Mouse (Mus musculus): Measurements from ENCODE around the gene Dusp13. TPM values are rescaled to one million over a fixed set of nuclear protein-coding genes. Genes with fewer than 3 reads are reported as not detected.

The Dusp13 gene
- under 1 TPM in 1 of 2 experiments, not detected in 1; 0.77 TPM for total RNA-seq (2021)
- long read RNA-seq, experiment 1, result 0 reads
- long read RNA-seq, experiment 2, partial matches to known transcripts, result 0 of 2 reads
- long read RNA-seq, experiment 2, other reads (novel, unspliced or antisense), result 2 of 2 reads

DNA sequence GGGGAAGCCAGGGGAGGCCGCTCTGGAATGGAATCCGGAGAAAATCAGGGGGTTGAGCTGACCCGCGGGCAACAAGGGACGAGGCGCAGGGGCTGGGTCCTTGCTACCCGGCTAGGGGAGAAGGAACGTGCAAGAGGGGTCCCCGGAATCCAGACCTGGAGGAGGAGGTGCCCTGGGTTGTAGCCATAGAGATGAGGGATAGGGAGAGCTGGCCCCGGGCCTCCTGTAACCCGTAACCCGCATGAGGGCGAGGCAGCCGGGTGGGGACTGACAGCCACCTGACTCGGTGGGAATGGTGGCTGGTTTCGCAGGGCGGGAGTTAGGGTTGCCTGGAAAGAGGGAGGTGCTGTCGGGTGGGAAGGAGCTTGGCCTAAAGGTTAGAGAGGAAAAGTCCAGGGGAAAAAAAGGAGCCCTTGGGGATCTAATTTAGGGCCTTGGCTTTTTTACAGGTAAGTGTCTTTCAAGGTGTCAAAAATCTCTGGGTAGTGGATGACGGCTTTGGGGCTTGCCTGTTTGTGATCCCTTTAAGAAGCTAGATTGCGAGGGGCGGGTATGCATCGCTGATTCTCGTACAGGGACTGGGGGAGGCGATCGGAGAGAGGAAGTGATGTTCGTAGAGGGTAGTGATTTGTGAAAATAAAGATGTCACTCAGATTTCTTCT, at the start of gene Dusp13:
Gene Dusp13 (minus strand): TSS at position 301 of the 662 bp plus-strand sequence.
- DNase-seq (ENCODE audit: low spot score in 2 of 2), result peak; percentile 61 to 66

DNA sequence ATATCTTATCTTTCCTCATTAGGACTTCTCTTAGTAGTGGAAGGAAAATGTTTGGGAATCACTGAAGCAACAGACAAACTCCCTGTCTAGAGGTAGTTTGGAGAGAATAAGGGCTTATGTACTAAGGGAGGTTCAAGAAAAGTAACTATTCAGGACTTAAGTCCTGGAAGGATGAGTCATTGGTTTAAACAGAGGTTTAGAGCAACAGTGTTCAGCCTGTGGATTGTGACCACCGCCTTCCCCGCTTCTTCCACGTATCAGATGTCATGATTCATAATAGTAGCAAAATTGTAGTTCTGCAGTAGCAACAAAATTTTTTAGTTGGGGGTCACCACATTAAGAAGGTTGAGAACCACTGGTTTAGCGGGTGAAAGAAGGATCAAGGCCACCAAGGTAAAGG, 49.7 kb upstream of the Dusp13 start:
- no peak for DNase-seq (ENCODE audit: low spot score in 2 of 2)

DNA sequence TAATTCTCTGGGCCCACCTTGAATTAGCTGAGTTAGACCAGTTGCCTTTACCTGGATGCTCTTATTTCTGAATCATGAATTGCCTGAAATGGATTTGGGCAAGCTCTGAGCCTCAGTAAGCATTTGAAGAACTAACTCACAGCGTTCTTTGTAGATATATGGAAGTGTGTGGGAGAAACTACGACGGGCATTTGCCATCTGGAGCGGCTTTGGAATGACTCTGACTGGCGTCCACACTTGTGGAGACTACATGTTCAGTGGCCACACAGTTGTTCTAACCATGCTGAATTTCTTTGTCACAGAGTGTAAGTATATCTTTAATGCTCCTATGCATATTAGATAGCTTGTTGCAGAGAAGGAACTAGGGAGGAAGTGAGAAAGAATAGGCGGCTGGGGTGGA, 41.3 kb upstream of the Dusp13 start:
- DNase-seq (ENCODE audit: low spot score in 2 of 2), result no peak

DNA sequence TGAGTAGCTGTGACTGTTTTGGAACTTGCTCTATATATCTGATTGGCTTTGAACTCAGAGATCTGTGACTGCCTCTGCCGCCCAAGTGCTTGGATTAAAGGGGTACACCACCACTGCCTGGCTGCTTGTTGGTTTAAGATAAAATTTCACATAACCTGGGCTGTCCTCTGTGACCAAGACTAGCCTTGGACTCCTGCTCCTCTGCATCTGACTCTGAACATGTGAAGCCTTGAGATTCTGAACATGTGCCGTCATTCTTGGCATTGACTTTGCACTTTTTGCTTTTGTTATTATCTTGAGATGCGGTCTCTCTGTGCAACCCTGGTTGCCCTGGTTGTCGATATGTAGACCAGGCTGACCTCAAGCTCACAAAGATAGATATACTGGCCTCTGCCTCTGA, 40.7 kb upstream of the Dusp13 start:
- no peak for DNase-seq (ENCODE audit: low spot score in 2 of 2)

DNA sequence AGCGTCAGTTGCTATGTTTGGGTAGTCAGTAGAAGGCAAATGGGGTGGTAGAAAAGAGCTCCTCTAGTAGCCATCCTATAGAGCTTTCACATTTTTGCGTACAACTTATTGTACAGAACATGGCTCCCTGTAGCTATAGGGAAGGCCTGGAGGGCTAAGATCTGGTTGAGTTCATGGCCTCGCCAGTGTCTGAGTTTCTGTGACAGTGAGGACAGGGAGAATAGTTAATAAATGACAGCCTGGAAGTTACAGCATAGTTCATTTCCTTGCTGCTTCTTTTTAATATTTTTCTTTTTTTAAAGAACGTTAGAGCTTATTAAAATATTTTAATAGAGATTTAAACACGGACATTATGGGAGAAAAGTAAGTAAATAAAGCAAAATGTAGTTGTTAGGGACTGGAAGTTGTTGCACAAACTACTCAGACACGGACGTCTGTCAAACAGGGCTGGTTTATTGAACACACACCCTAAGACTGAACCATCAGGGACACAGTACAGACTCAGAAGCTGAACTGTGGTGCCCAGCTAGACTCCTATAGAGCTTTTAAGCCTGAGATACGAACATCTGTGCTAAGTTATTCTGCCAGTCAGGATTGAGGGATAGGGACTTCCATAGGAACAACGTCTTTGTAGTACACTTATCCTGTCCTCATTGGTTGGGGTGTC, 39.7 kb upstream of the Dusp13 start:
- no peak for DNase-seq (ENCODE audit: low spot score in 2 of 2)

DNA sequence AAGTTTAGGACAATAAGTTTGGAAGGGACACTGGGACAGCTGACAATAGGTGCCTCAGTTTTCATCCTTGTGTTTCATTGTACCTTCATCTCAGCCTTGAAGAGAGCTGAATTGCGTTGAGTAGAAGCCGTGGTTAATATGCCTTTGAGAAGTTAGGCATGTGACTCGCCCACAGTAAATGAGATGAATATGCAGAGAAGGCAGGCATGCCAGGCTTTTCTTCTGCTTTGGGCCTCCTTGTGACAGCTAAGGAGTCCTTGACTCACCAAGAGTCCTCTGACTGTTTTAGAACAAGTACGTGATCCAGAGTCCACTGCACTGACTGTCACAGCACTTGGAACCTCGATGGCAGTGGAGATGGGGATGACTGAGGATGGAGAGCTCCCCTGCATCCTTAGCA, 37.1 kb upstream of the Dusp13 start:
- no peak for DNase-seq (ENCODE audit: low spot score in 2 of 2)

DNA sequence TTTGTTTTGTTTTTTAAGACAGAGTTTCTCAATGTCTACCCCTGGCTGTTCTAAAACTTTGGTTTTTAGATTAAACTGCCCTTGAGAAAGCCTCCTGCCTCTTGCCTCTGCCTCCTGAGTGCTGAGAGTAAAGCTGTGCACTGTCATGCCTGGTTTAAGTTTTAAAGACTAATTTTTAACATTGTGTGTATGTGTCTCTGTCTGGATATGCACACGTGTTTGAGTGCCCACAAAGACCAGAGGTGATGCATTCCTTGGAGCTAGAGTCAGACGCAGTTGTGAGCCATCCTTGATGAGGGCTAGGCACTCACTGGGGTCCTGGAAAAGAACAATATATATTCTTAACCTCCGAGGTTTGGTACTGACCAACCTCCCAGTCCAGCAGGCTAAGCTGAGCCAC, 36.4 kb upstream of the Dusp13 start:
- DNase-seq (ENCODE audit: low spot score in 2 of 2), result no peak

DNA sequence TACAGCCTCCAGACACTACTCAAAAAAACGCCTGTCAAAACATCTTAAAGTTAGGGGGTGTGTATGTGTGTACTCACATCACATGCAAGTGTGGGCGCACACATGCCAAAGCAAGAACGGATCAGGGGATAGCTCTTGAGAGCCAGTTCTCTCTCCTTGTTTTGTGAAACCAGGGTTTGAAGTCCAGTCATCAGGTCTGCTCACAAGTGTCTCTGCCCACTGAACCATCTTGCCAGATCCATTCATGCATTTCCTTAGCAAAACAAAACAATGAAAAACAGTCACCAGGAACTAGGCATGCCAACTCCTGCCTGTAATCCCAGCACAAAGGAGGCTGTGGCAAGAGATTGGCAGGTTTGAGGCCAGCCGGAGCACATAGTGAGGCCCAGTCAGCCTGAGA, 35.5 kb upstream of the Dusp13 start:
- DNase-seq (ENCODE audit: low spot score in 2 of 2), result no peak

DNA sequence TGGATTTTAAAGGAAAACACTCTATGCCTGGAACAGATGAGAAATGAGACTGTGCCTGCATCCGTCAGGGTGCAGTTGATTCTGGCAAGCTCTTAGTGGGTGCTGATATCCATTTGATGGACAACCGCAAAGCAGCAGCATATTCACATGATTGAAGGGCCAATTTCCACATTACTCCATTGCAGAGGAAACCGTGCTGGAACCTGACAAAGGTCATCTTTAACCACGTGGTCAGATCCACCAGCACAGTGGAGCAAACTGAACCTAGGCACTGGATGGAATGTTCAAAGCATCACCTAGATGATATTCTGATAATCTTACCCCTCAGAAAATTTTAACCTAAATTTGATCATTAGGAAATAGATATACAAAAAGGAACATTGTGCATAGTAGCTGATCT, 25.2 kb upstream of the Dusp13 start:
- no peak for DNase-seq (ENCODE audit: low spot score in 2 of 2)

DNA sequence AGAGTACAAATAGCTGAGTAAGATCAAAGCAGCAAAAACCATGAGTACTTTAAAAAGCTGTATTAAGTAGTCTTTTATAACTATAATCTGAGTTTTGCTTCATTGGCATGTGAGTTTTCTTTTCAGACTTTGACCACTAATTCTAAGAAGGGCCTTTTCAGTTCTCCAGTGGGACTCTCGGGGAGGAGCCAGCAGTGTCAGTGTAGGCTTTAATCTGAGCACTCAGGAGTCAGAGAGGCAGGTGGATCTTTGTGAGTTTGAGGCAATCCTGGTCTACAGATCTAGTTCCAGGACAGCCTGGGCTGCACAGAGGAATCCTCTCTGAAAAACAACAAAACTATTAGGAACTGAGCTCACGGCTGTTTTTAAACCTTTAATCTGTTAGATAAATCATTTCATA, 23.0 kb upstream of the Dusp13 start:
- no peak for DNase-seq (ENCODE audit: low spot score in 2 of 2)

DNA sequence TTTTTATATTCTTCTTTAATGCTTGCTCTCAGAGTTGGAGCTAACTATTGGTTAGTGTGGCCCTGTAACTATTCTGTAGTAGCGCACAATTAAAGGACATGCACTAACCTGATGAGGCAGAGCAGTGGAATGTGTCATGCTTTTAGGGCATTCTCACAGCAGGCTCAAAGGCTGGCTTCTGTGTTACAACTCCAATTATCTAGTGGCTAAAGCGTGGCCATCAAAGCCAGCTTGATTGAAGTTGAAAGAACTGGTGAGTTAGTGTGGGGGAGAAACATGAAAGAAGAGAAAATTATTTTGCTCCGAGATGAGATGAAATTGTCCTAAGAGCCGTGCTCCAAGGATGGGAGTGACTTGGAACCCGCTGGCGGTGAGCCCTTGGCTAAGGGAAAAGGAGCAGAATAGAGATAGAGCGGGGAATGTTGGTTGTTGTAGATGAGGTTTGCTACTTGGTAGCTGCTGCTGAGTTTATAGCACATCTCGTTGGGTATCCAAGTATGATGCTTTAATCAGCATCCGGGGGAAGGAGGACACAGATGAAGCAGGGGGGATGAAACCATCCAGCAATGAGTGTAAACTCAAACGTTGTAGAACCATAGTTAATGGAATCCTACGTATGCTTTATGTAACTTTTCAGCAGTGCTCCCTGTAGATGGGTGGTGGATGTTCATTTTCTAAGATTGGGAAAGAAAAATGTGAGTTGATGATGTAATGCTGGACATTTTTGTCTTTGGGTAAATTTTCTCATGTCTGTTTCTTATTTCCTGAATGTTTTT, 21.7 kb upstream of the Dusp13 start:
- DNase-seq (ENCODE audit: low spot score in 2 of 2), result no peak

DNA sequence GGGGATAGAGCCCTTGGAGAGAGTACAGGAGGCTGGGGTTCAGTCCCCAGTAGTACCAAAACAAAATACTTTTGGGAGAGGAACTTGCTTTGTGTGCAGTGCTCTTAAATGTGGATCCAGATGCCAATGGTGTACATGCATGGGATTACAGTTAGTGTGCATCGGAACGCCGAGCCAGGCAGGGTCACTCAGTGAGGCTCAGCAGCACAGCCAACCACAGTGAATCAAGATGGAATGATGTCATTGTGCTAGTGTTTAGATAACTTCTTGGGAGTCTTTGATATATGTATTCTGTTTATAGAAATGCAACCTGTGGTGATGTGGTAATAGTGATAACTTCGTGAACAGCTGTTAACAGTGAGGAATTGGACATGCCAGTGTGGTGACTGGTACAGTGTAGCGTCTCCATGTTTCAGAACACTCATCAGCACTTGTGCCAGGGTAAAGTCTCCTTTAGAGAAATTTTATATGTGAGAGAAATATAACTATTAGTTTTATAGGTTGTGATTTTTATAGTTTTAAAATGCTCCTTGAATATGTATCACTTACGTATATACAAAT, 15.5 kb upstream of the Dusp13 start:
- DNase-seq (ENCODE audit: low spot score in 2 of 2), result no peak

DNA sequence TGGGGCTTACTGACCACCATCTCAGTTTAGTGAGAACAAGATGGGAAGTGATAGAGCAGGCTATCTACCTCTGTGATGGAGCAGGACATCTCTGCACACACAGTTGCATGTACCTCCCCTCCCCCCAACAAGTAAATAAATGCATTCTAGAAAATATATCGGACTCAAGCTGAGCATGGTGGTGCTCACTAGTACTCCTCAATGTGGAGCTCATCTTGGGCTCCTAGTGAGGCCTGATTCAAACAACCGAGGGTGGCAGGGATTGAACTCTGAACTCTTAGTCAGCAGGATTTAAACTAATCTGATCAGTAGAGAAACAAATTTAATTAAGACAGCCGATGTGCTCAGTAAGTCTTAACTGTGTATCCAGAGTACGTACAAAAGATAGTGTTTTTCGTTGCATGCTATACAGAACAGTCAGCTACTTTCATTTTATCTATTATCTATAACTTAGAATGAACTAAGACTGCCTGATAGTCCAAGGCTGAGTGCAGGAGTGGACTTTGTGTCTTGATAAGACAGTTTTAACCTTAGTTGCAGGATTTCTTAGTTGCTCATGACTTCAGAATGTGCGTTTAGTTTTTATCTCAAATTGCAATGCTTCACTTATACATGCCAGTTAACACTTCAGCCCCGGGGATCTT, 14.9 kb upstream of the Dusp13 start:
- no peak for DNase-seq (ENCODE audit: low spot score in 2 of 2)

DNA sequence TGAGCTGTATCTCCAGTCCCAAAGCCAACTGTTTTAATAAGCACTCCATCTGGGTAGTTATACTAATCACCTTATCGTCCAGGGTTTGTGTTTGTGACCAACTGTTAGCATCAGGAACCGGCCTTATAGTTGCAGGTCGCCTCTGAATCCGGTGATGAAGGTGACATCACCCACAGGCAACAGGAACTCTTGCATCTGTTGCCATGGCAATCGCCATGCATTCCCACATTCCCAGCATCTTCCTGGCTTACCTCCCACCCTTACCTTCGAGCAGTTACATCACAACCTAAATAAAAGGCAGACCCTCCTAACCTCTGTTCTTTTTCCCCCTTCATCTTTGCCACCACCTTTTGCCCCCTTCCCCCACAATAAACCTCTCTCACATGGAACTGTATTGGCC, 13.7 kb upstream of the Dusp13 start:
- DNase-seq (ENCODE audit: low spot score in 2 of 2), result no peak

DNA sequence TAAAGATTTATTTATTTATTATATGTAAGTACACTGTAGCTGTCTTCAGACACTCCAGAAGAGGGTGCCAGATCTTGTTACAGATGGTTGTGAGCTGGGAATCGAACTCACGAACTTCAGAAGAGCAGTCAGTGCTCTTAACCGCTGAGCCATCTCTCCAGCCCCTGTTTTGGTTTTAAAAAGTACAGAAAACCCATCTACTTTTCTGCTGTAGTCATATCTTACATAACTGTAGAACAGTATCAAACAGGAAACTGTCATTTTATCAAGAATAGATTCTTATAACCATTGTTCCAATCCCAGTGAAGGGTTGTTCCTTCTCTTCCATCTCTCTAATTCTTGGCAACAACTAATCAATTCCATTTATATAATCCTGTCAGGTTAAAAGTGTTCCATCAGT, 12.8 kb upstream of the Dusp13 start:
- no peak for DNase-seq (ENCODE audit: low spot score in 2 of 2)

DNA sequence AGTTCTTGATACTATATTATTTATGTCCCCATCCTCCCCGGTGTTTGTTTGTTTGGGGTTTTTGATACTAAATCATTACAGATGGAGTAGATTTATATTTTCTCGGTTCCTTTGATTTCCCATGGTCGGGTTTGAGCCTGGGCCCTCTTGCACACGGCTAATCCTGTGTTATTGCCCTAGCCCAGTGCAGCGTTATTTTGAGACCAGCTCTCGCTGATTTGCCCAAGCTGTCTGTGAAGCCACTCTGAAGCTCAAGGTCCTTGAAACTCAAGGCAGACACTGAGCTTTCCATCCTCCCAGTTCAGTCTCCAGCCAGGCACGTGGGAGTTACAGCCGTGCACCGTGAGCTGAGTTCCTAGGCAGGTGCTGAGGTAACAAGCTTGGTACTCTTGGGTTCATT, 10.6 kb upstream of the Dusp13 start:
- DNase-seq (ENCODE audit: low spot score in 2 of 2), result no peak

DNA sequence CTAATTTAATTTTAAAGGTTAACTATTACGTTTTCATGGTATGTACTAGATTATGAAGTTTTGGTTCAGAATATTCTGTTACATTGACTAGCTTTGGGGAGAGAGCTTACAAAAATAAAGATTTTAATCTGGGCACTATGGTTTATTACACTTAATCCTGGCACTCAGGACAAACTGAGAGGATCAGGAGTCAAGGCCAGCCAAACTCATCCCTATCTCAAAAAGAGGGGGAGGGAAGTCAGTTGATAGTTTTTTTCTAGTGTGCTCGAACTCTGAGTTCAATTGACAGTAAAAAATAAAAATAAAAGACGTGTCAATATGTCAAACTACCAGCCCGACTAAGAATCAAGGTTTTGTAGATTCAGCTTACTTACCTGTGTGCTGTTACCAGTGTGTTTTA, 2.4 kb upstream of the Dusp13 start:
- no peak for DNase-seq (ENCODE audit: low spot score in 2 of 2)

DNA sequence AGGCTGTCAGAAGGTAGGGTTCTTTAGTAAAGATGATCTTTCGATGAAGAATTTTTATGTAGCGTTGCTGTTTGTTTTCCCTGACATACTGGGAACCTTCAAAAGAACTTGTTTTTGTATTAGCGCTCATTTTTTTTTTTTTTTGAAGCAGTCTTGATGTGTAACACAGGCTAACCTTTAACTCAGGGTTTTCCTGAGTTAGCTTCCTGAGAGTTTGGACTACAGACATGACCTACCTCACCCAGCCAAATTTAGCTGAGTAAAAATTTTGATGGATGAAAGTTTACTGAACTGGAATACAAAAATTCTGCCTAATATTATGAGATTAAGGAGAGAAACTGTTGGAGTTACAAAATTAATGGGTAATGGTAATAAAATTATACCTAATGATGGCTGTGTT, 1.4 kb upstream of the Dusp13 start:
- DNase-seq (ENCODE audit: low spot score in 2 of 2), result no peak

DNA sequence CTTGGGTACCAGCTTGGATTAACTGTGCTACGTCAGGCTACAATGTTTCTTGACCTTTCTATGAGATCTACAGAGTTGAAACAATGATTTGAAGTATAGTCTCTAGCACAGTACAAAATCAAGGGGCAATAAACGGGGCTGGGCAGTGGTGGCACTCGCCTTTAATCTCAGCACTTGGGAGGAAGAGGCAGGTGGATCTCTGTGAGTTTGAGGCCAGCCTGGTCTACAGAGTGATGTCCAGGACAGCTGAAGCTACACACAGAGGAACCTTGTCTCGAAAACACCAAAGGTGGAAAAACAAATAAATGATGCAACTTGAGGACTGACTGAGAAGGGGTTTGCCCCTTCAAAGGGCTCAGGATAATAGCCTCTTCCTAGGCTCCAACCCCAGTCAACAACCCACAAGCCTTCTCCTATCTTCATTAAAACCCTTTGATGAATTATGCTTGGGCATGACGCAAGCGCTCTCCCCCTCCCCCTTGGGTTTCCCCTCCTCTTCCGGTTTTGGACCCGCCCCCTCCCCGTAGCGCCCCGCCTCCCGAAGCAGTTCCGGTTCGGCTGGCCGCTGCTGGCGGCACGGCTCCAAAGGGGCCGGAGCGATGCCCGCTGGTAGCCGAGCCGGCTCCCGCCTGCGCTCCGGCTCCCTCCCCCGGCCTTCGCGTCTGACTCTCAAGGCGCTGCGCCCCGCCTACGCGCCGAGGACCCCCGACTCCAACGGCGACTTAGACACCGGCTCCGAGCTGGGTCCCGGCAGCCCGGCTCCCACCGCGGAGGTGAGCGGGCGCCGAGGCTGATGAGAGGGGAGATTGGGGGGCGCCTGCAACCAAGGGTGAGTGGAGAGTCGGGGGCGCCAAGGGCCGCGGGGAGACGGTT, 737 bp downstream of the Dusp13 start, which contains the start of gene Samd8:
Gene Samd8 (plus strand): TSS at position 524 of the 873 bp plus-strand sequence.
- DNase-seq (ENCODE audit: low spot score in 2 of 2), result peak; percentile 84 to 85
